Mouse (Mus musculus) spleen, adult 2 months (tissue): Measurements from ENCODE around the gene Apol7a.

Source experiments
- CTCF ChIP-seq: fragments of 200-500 bp; IDR thresholded peaks from 2 replicates; pipeline ENCODE4 v1.5.1; 2011; ENCODE audit warnings: mild to moderate bottlenecking, inconsistent platforms; ENCODE audit not compliant: insufficient read depth, insufficient read length, insufficient replicate concordance; ENCODE audit errors: extremely low read depth
- POLR2A ChIP-seq: fragments of 200-500 bp; IDR thresholded peaks from 2 replicates; pipeline ENCODE4 v1.6.1; 2011; ENCODE audit warnings: low read depth, low read length, inconsistent platforms

DNA sequence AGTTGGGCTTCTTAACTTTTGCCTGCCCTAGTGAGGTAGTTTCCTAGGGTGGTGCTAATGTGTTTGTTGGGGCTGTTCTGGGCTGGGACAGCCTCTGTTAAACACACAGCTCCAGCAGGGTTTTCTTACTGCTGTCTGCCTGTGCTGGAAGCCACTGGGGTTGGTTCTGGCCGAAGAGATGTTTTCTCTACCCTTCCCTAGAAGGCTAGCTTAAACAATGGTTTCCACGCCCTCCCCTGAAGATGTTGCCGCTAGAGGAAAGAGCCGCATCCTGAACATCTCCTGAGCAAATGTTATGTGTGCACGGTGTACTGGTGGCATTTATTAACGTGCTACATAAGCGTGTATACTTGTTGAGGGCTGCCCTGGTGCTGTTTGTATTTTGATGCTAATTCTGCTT is 50.8 kb downstream of the Apol7a start:
- TF ChIP-seq POLR2A = no peak
- no peak for TF ChIP-seq CTCF
